Mouse (Mus musculus): ENCODE data around the gene Ptprg.

DNA sequence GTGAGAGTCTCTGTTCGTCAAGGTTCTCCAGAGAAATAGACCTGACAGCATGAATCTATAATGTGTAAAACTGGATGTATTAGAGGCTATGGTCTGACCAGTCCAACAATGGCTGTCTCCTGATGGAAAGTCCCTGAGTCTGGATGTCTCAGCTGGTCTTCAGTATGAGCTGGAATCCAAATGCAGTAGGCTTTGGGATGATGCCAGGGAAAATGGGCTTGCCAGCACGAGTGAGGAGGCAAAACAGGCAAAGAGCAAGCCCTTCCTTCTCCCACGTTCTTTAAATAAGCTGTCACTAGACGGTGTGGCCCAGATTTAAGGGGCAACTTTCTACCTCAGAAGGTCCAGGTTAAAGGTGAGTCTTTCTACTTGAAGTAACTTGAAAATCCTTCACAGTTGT, 609.9 kb downstream of the Ptprg start:
- TF ChIP-seq CTCF (IDR thresholded peaks at IDR 0.05; ENCODE audit: low read depth) (no peak), EP300 (IDR thresholded peaks at IDR 0.05; ENCODE audit: low read depth) (no peak)
